Mouse (Mus musculus) frontal cortex, adult (tissue): ENCODE measurements at regions not wholly inside any gene's neighbourhood (a gene's known extent, or its start where the extent isn't known, plus 50 kb on each side); places are given as distances from the start of the nearest gene placed in this dataset.

Source experiments
- ATAC-seq: cut with Nextera tagmentation; 2 replicates; pipeline ENCODE4 v1.9.2; 2017; ENCODE audit warnings: mild to moderate bottlenecking, moderate library complexity, mixed read lengths; ENCODE audit not compliant: low TSS enrichment

- ATAC-seq: no peak
Measured at GRCm38 (mm10) chr5:49645781-49646180, 121.1 kb upstream of the Kcnip4 start.

GRCm38 (mm10) chr5:49644606-49645005 lies 119.9 kb upstream of the Kcnip4 start:
- ATAC-seq: no peak

GRCm38 (mm10) chr5:49642439-49642838 lies 117.7 kb upstream of the Kcnip4 start:
- ATAC-seq: no peak

GRCm38 (mm10) chr5:49641206-49641830 lies 116.6 kb upstream of the Kcnip4 start:
- ATAC-seq: no peak

- ATAC-seq: peak; percentile 62
Measured at GRCm38 (mm10) chr5:49639637-49640036, 114.9 kb upstream of the Kcnip4 start.

- no peak for ATAC-seq
Measured at GRCm38 (mm10) chr5:49620152-49620551, 95.4 kb upstream of the Kcnip4 start.

- ATAC-seq: no peak
Measured at GRCm38 (mm10) chr5:49606761-49607160, 82.1 kb upstream of the Kcnip4 start.

- no peak for ATAC-seq
Measured at GRCm38 (mm10) chr5:49580777-49581176, 56.1 kb upstream of the Kcnip4 start.

- ATAC-seq: no peak
Measured at GRCm38 (mm10) chr5:49575901-49576300, 51.2 kb upstream of the Kcnip4 start.
